Mouse (Mus musculus): Measurements from ENCODE around the gene Bag6. TPM values are rescaled to one million over a fixed set of nuclear protein-coding genes. Genes with fewer than 3 reads are reported as not detected.

Bag6 gene
- polyA plus RNA-seq, 1 experiment from 2014 or later, result 75.5 TPM

GRCm38 (mm10) chr17:35147348-35147747, 12.4 kb downstream of the Bag6 start:
- Histone ChIP-seq H3K4me2 (ENCODE audit: low read length) (no peak overlapping the region), H3K4me3 (ENCODE audit: low read depth, low read length) (no peak overlapping the region), H3K36me3 (ENCODE audit: control insufficient read depth, insufficient read depth, low read length) (peaks cover 96% of the 10 kb centered on the region), H3K9me3 (ENCODE audit: control insufficient read depth, low read length) (no peaks in the 10 kb centered on the region), H3K9ac (ENCODE audit: low read length) (no peak overlapping the region), H3K27me3 (replicated peaks; ENCODE audit: control insufficient read depth, insufficient read depth, low read length) (no peaks in the 10 kb centered on the region), H3K27ac (ENCODE audit: low read depth) (no peak overlapping the region), H3K4me1 (replicated peaks; ENCODE audit: control insufficient read depth, insufficient read depth, low read length) (no peaks in the 10 kb centered on the region)
- 0 out of 2 replicates have a peak, but pooled peaks have one; percentile 9 for ATAC-seq (replicated peaks; ENCODE audit: low FRiP score, low TSS enrichment, low read depth)
- 61% methylated on average over 3 of the region's 3 CpGs for WGBS
- no peak for DNase-seq (ENCODE audit: low spot score)

GRCm38 (mm10) chr17:35147922-35148639, 13.1 kb downstream of the Bag6 start:
- ATAC-seq (replicated peaks; ENCODE audit: low FRiP score, low TSS enrichment, low read depth) (no peak), DNase-seq (ENCODE audit: low spot score) (no peak)
- no peaks in the 10 kb centered on the region for H3K4me1 ChIP-seq (replicated peaks; ENCODE audit: control insufficient read depth, insufficient read depth, low read length)
- WGBS, result 71% methylated on average over 5 of the region's 5 CpGs
- no peak overlapping the region for H3K9ac ChIP-seq (ENCODE audit: low read length)
- H3K4me3 ChIP-seq (ENCODE audit: low read depth, low read length), result no peak overlapping the region
- H3K27me3 ChIP-seq (replicated peaks; ENCODE audit: control insufficient read depth, insufficient read depth, low read length), result no peaks in the 10 kb centered on the region
- no peak overlapping the region for H3K4me2 ChIP-seq (ENCODE audit: low read length)
- no peaks in the 10 kb centered on the region for H3K9me3 ChIP-seq (ENCODE audit: control insufficient read depth, low read length)
- 0 out of 2 replicates have a peak overlapping the region, but pooled peaks have one; percentile 10 for H3K27ac ChIP-seq (ENCODE audit: low read depth)
- peaks cover 96% of the 10 kb centered on the region for H3K36me3 ChIP-seq (ENCODE audit: control insufficient read depth, insufficient read depth, low read length)

- 90% methylated on average over 4 of the region's 4 CpGs for WGBS
These were observed 17.1 kb downstream of the Bag6 start for GRCm38 (mm10) chr17:35152121-35152520.

GRCm38 (mm10) chr17:35153077-35153476, 18.1 kb downstream of the Bag6 start:
- Histone ChIP-seq H3K9me3 (ENCODE audit: control insufficient read depth, low read length) (no peaks in the 10 kb centered on the region), H3K9ac (ENCODE audit: low read length) (no peak overlapping the region), H3K4me2 (ENCODE audit: low read length) (no peak overlapping the region), H3K4me1 (replicated peaks; ENCODE audit: control insufficient read depth, insufficient read depth, low read length) (no peaks in the 10 kb centered on the region), H3K27ac (ENCODE audit: low read depth) (no peak overlapping the region), H3K27me3 (replicated peaks; ENCODE audit: control insufficient read depth, insufficient read depth, low read length) (no peaks in the 10 kb centered on the region), H3K4me3 (ENCODE audit: low read depth, low read length) (no peak overlapping the region), H3K36me3 (ENCODE audit: control insufficient read depth, insufficient read depth, low read length) (peaks cover 98% of the 10 kb centered on the region)
- ATAC-seq (replicated peaks; ENCODE audit: low FRiP score, low TSS enrichment, low read depth) (no peak), DNase-seq (ENCODE audit: low spot score) (no peak)
- 91% methylated on average over 9 of the region's 9 CpGs for WGBS

More at GRCm38 (mm10) chr17:35152121-35152520, 17.1 kb downstream of the Bag6 start:
- Histone ChIP-seq H3K36me3 (ENCODE audit: control insufficient read depth, insufficient read depth, low read length) (peaks cover 96% of the 10 kb centered on the region), H3K27ac (ENCODE audit: low read depth) (no peak overlapping the region), H3K4me2 (ENCODE audit: low read length) (no peak overlapping the region), H3K4me3 (ENCODE audit: low read depth, low read length) (no peak overlapping the region), H3K9me3 (ENCODE audit: control insufficient read depth, low read length) (no peaks in the 10 kb centered on the region), H3K27me3 (replicated peaks; ENCODE audit: control insufficient read depth, insufficient read depth, low read length) (no peaks in the 10 kb centered on the region), H3K4me1 (replicated peaks; ENCODE audit: control insufficient read depth, insufficient read depth, low read length) (no peaks in the 10 kb centered on the region), H3K9ac (ENCODE audit: low read length) (no peak overlapping the region)
- no peak for ATAC-seq (replicated peaks; ENCODE audit: low FRiP score, low TSS enrichment, low read depth)
- no peak for DNase-seq (ENCODE audit: low spot score)

- Histone ChIP-seq H3K9ac (ENCODE audit: low read length) (no peak overlapping the region), H3K36me3 (ENCODE audit: control insufficient read depth, insufficient read depth, low read length) (peaks cover 99% of the 10 kb centered on the region), H3K27ac (ENCODE audit: low read depth) (no peak overlapping the region), H3K4me2 (ENCODE audit: low read length) (no peak overlapping the region), H3K27me3 (replicated peaks; ENCODE audit: control insufficient read depth, insufficient read depth, low read length) (no peaks in the 10 kb centered on the region), H3K4me3 (ENCODE audit: low read depth, low read length) (no peak overlapping the region), H3K4me1 (replicated peaks; ENCODE audit: control insufficient read depth, insufficient read depth, low read length) (no peaks in the 10 kb centered on the region), H3K9me3 (ENCODE audit: control insufficient read depth, low read length) (no peaks in the 10 kb centered on the region)
- ATAC-seq (replicated peaks; ENCODE audit: low FRiP score, low TSS enrichment, low read depth), result no peak
- WGBS, result 84% methylated on average over 4 of the region's 4 CpGs
- DNase-seq (ENCODE audit: low spot score), result no peak
These were observed 19.0 kb downstream of the Bag6 start for GRCm38 (mm10) chr17:35153931-35154330.

- Histone ChIP-seq H3K4me3 (ENCODE audit: low read depth, low read length) (no peak overlapping the region), H3K9ac (ENCODE audit: low read length) (no peak overlapping the region), H3K4me2 (ENCODE audit: low read length) (no peak overlapping the region), H3K4me1 (replicated peaks; ENCODE audit: control insufficient read depth, insufficient read depth, low read length) (no peaks in the 10 kb centered on the region), H3K36me3 (ENCODE audit: control insufficient read depth, insufficient read depth, low read length) (peaks cover 99% of the 10 kb centered on the region), H3K27ac (ENCODE audit: low read depth) (no peak overlapping the region), H3K9me3 (ENCODE audit: control insufficient read depth, low read length) (no peaks in the 10 kb centered on the region), H3K27me3 (replicated peaks; ENCODE audit: control insufficient read depth, insufficient read depth, low read length) (no peaks in the 10 kb centered on the region)
- ATAC-seq (replicated peaks; ENCODE audit: low FRiP score, low TSS enrichment, low read depth), result no peak
- WGBS, result 86% methylated on average over 7 of the region's 7 CpGs
- DNase-seq (ENCODE audit: low spot score), result no peak
These were observed 19.6 kb downstream of the Bag6 start for GRCm38 (mm10) chr17:35154616-35155015.

- ATAC-seq (replicated peaks; ENCODE audit: low FRiP score, low TSS enrichment, low read depth) (no peak), DNase-seq (ENCODE audit: low spot score) (no peak)
- Histone ChIP-seq H3K9ac (ENCODE audit: low read length) (no peak overlapping the region), H3K4me1 (replicated peaks; ENCODE audit: control insufficient read depth, insufficient read depth, low read length) (no peaks in the 10 kb centered on the region), H3K9me3 (ENCODE audit: control insufficient read depth, low read length) (no peaks in the 10 kb centered on the region), H3K4me2 (ENCODE audit: low read length) (no peak overlapping the region), H3K27ac (ENCODE audit: low read depth) (no peak overlapping the region), H3K36me3 (ENCODE audit: control insufficient read depth, insufficient read depth, low read length) (peaks cover 99% of the 10 kb centered on the region), H3K27me3 (replicated peaks; ENCODE audit: control insufficient read depth, insufficient read depth, low read length) (no peaks in the 10 kb centered on the region), H3K4me3 (ENCODE audit: low read depth, low read length) (no peak overlapping the region)
- whole genome bisulfite sequencing, result 92% methylated on average over 12 of the region's 12 CpGs
These were observed 20.5 kb downstream of the Bag6 start for GRCm38 (mm10) chr17:35155451-35155850.

- Histone ChIP-seq H3K4me1 (replicated peaks; ENCODE audit: control insufficient read depth, insufficient read depth, low read length) (no peaks in the 10 kb centered on the region), H3K9ac (ENCODE audit: low read length) (no peak overlapping the region), H3K4me2 (ENCODE audit: low read length) (no peak overlapping the region), H3K9me3 (ENCODE audit: control insufficient read depth, low read length) (no peaks in the 10 kb centered on the region), H3K36me3 (ENCODE audit: control insufficient read depth, insufficient read depth, low read length) (peaks cover 100% of the 10 kb centered on the region), H3K27me3 (replicated peaks; ENCODE audit: control insufficient read depth, insufficient read depth, low read length) (no peaks in the 10 kb centered on the region), H3K27ac (ENCODE audit: low read depth) (no peak overlapping the region), H3K4me3 (ENCODE audit: low read depth, low read length) (no peak overlapping the region)
- ATAC-seq (replicated peaks; ENCODE audit: low FRiP score, low TSS enrichment, low read depth), result no peak
- no peak for DNase-seq (ENCODE audit: low spot score)
- 90% methylated on average over 33 of the region's 33 CpGs for WGBS
These were observed 21.7 kb downstream of the Bag6 start for GRCm38 (mm10) chr17:35156461-35157200.

All from intestine, embryonic 14.5 days (tissue).